Mouse (Mus musculus) cerebellum, adult 2 months (tissue): ENCODE data around the gene Pitx1.

Source experiments
- CTCF ChIP-seq: fragments of 200-500 bp; IDR thresholded peaks from 2 replicates; pipeline ENCODE4 v1.5.1; 2011; ENCODE audit warnings: low read depth, mild to moderate bottlenecking, control low read depth, low read length, moderate library complexity, borderline replicate concordance; ENCODE audit not compliant: insufficient read depth
- POLR2A ChIP-seq: fragments of 200-500 bp; IDR thresholded peaks from 2 replicates; pipeline ENCODE4 v1.6.1; 2011; ENCODE audit warnings: low read length, control low read depth, borderline replicate concordance; ENCODE audit not compliant: insufficient read depth

- TF ChIP-seq CTCF (no peak), POLR2A (no peak)
Measured at GRCm38 (mm10) chr13:55850726-55851125, 14.7 kb upstream of the Pitx1 start.
